Mouse (Mus musculus): Measurements from ENCODE around the gene Scgb2b12. TPM values are rescaled to one million over a fixed set of nuclear protein-coding genes. Genes with fewer than 3 reads are reported as not detected.

Scgb2b12 gene
- polyA plus RNA-seq (2015; fragmentation: Nextera tagmentation; extraction: Ambion mirVana): not detected in 2 replicates

DNA sequence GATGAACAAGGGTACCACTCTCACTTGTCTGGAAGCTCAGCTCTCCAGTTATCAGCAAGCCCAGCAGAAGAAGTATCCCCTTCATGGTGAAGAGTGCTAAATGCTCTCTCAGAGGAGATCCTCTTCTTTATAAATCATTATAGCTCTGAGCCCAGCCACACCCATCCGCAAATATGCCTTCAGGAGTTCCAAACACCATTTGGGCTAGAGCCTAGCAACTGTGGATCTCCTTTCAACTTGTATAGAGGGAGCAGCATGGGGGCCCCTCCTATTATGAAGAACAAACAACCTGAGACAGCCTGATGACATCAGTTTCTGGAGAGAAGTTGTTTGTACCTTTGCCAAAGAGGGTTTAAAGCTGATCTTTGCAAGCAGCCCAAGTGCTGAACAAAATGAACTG is at the start of gene Scgb2b12:
Gene Scgb2b12, minus strand, starts transcription at position 101 of the 400 bp plus-strand sequence.

DNA sequence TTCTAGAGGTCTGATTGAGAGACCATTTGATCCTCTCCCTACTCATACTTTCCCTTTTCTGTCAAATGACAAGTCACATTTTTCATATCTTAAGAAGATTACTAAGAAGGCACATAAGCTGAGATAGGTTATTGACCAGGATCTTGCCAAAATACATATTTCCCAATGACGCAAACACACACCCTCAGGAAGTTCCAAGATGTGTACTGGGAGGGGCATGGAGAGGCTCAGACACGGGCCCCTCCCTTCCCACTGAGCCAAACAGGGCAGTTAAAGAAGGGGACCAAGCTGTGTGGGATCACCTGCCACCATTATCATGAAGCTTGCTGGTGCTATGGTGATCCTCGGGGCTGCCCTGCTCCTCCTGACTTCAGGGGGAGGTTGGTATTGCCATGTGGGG is 6.8 kb upstream of the Scgb2b12 start, which contains the start of gene Scgb1b12:
Gene Scgb1b12, plus strand, starts transcription at position 301 of the 400 bp plus-strand sequence.

Other genes with a start within 250 kb of the Scgb2b12 start
- gene Scgb1b10, start 226.4 kb downstream of the Scgb2b12 start, polyA plus RNA-seq (2015; fragmentation: Nextera tagmentation; extraction: Ambion mirVana): not detected in 2 replicates
- not detected in 2 replicates for gene Scgb2b11, start 116.1 kb downstream of the Scgb2b12 start, polyA plus RNA-seq (2015; fragmentation: Nextera tagmentation; extraction: Ambion mirVana)
- not detected in 2 replicates for gene Scgb1b11, start 104.4 kb downstream of the Scgb2b12 start, polyA plus RNA-seq (2015; fragmentation: Nextera tagmentation; extraction: Ambion mirVana)
- gene Scgb1b12, start 6.9 kb upstream of the Scgb2b12 start, polyA plus RNA-seq (2015; fragmentation: Nextera tagmentation; extraction: Ambion mirVana): not detected in 2 replicates
- not detected in 2 replicates for gene Scgb1b29, start 114.3 kb upstream of the Scgb2b12 start, polyA plus RNA-seq (2015; fragmentation: Nextera tagmentation; extraction: Ambion mirVana)

Data from adrenal gland, postnatal 0 days (tissue).